Mouse (Mus musculus) megakaryocyte, embryonic 14.5 days (primary cell): Measurements from ENCODE around the gene Eif2b3. TPM values are rescaled to one million over a fixed set of nuclear protein-coding genes. Genes with fewer than 3 reads are reported as not detected.

Source experiments
- H3K27me3 ChIP-seq: replicated peaks from 2 replicates; pipeline ENCODE3; 2012; ENCODE audit warnings: inconsistent platforms
- H3K36me3 ChIP-seq: replicated peaks from 2 replicates; pipeline ENCODE3; 2012; ENCODE audit warnings: low read length, inconsistent platforms, mixed read lengths
- H3K4me1 ChIP-seq: 2 replicates; pipeline ENCODE4 v1.6.1; 2012; ENCODE audit warnings: inconsistent platforms
- H3K4me3 ChIP-seq: replicated peaks from 2 replicates; pipeline ENCODE3; 2012; ENCODE audit warnings: moderate library complexity, mild to moderate bottlenecking, inconsistent platforms
- H3K9me3 ChIP-seq: 2 replicates; pipeline ENCODE4 v1.6.1; 2012; ENCODE audit warnings: inconsistent platforms
- FLI1 ChIP-seq: IDR thresholded peaks from 2 replicates; pipeline ENCODE4 v1.6.1; 2012; ENCODE audit warnings: low read length, inconsistent platforms, mixed read lengths
- GATA1 ChIP-seq: IDR thresholded peaks from 3 replicates; pipeline ENCODE4 v1.6.1; 2012; ENCODE audit warnings: mixed read lengths, low read length, inconsistent platforms, borderline replicate concordance
- polyA plus RNA-seq: library from polyadenylated mRNA; stranded (reverse); fragments of >175 nt; gene quantifications from 2 replicates; pipeline ENCODE4 v1.2.3, GENCODE M21; 2012; ENCODE audit warnings: low replicate concordance; ENCODE audit not compliant: insufficient read depth

The Eif2b3 gene
- polyA plus RNA-seq, 1 experiment: 5.3 TPM

DNA sequence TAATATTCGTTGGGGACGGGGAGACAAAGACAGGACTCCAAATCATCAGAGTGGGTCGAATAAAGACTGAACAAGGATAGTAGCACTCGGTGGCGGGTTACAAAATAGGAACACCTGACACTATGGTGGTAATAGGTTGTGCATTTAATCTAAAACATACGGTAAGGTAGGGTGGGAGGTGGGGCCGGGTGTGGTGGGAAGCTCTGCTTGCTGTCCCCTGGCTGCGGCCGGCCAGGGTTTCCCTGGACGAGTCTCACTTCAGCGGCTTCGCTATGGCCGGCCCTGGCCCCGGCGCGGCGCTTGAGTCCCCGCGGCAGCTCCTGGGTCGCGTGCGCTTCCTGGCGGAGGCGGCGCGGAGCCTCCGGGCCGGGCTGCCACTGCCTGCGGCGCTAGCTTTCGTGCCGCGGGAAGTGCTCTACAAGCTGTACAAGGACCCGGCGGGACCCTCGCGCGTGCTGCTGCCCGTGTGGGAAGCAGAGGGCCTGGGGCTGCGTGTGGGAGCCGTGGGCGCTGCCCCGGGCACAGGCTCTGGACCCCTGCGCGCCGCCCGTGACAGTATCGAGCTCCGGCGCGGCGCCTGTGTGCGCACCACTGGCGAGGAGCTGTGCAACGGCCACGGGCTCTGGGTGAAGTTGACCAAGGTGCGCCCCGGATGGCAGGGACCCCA lies 23.9 kb upstream of the Eif2b3 start, which contains the start of gene Hectd3:
Gene Hectd3, plus strand, starts transcription at position 187 of the 667 bp plus-strand sequence.
- Histone ChIP-seq H3K27me3 (no peaks in the 10 kb centered on the region), H3K4me1 (peaks cover 47% of the 10 kb centered on the region), H3K36me3 (peaks cover 62% of the 10 kb centered on the region), H3K4me3 (peak within 1 kb of the TSS; percentile 97), H3K9me3 (no peaks in the 10 kb centered on the region)
- TF ChIP-seq GATA1: no peak

DNA sequence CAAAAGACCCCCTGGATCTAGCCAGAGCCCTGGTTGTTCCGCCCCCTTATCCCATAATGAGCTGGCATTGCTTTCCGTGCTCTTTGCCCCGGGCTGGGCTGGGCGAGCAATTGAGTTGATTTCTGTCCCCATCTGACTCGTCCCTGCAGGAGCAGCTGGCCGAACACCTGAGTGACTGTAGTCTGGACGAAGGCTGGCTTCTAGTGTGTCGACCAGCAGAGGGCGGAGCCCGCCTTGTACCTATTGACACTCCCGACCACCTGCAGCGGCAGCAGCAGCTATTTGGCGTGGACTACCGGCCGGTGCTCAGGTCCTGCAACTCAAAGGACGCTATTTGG lies 23.4 kb upstream of the Eif2b3 start:
- TF ChIP-seq FLI1 (no peak), GATA1 (no peak)
- H3K4me1 ChIP-seq: peaks cover 47% of the 10 kb centered on the region
- H3K4me3 ChIP-seq: peak overlapping the region; percentile 97
- no peaks in the 10 kb centered on the region for H3K27me3 ChIP-seq
- H3K36me3 ChIP-seq: peaks cover 62% of the 10 kb centered on the region
- no peaks in the 10 kb centered on the region for H3K9me3 ChIP-seq

DNA sequence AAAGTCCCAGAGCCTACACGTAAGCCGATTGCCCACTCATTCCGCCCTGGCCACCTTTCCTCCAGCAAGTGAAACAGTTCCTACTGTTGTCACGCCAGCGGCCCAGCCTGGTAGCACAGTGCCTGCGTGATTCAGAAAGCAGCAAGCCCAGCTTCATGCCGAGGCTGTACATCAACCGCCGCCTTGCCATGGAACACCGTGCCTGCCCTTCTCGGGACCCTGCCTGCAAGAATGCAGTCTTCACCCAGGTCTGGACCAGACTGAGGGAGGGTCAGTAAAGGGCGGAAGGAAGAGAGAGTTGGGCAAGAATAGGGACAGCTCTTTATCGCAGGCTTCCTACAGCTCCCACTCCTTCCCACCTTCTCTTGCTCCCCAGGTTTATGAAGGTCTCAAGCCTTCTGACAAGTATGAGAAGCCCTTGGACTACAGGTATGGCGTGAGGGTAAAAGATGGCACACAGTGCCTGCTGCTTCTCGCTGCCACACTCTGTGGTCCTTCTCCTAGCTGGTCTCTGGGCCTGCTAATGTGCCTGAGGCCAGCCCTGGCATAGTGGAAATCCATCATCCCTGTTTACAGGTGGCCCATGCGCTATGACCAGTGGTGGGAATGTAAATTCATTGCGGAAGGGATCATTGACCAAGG lies 19.6 kb upstream of the Eif2b3 start:
- peaks cover 77% of the 10 kb centered on the region for H3K36me3 ChIP-seq

DNA sequence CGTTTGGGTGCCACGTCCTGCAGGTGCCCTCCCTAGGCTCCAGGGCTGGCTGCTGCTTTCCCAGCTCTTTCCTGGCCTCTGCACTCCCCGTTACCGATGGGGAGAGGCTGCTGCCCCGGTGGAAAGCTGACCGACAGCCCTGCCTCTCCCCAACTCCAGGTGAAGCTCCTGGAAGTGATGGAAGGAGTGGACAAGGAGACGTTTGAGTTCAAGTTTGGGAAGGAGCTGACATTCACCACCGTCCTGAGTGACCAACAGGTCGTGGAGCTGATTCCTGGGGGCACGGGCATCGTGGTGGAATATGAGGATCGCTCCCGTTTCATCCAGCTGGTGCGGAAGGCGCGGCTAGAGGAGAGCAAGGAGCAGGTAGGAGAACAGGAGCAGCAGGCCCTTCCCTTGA lies 17.2 kb upstream of the Eif2b3 start:
- H3K4me3 ChIP-seq: no peak overlapping the region
- peaks cover 15% of the 10 kb centered on the region for H3K4me1 ChIP-seq
- H3K27me3 ChIP-seq: no peaks in the 10 kb centered on the region
- peaks cover 77% of the 10 kb centered on the region for H3K36me3 ChIP-seq
- TF ChIP-seq FLI1: no peak
- no peak for TF ChIP-seq GATA1
- H3K9me3 ChIP-seq: no peaks in the 10 kb centered on the region

More for the DNA sequence above, 19.6 kb upstream of the Eif2b3 start:
- TF ChIP-seq FLI1: no peak
- no peak for TF ChIP-seq GATA1
- no peaks in the 10 kb centered on the region for H3K9me3 ChIP-seq
- H3K4me1 ChIP-seq: peaks cover 33% of the 10 kb centered on the region
- no peak overlapping the region for H3K4me3 ChIP-seq
- H3K27me3 ChIP-seq: no peaks in the 10 kb centered on the region

DNA sequence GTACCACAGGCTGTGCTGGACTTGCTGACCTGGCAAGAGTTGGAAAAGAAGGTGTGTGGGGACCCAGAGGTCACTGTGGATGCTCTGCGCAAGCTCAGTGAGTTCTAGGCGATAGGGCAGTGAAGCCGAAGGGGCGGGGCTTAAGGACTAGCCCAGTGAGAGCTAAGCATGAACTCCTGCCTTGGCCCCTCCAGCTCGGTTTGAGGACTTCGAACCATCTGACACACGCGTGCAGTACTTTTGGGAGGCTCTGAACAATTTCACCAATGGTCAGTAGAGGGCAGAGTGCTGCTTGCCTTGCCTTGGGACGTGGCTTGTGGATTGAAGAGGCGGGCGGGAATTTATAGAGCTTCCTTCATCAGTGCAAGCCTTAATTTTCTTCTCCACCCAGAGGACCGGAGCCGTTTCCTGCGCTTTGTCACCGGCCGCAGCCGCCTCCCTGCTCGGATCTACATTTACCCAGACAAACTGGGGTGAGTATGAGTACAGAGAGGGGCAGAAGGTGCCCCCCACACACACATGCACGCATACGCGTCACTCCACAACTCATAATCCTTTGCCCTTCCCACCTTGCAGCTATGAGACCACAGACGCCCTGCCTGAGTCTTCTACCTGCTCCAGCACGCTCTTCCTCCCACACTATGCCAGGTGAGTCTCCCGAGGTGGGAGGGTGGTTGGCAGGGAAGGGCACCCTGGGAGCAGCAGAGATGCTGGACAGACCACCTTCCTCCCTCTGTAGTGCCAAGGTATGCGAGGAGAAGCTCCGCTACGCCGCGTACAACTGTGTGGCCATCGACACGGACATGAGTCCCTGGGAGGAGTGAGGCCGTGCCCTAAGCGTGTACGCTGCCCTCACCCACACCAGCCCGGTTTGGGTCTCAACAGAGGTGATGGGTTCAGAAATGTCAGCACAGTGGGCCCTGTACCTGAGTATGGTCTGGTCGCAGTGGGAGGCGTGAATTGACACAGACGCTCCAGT lies 16.4 kb upstream of the Eif2b3 start:
- peaks cover 12% of the 10 kb centered on the region; the same call in 1 of the 2 replicates for H3K4me1 ChIP-seq
- H3K4me3 ChIP-seq: peak overlapping the region; percentile 28
- TF ChIP-seq GATA1: no peak
- TF ChIP-seq FLI1: no peak
- H3K36me3 ChIP-seq: peaks cover 72% of the 10 kb centered on the region
- H3K27me3 ChIP-seq: peaks cover 6% of the 10 kb centered on the region
- H3K9me3 ChIP-seq: no peaks in the 10 kb centered on the region

DNA sequence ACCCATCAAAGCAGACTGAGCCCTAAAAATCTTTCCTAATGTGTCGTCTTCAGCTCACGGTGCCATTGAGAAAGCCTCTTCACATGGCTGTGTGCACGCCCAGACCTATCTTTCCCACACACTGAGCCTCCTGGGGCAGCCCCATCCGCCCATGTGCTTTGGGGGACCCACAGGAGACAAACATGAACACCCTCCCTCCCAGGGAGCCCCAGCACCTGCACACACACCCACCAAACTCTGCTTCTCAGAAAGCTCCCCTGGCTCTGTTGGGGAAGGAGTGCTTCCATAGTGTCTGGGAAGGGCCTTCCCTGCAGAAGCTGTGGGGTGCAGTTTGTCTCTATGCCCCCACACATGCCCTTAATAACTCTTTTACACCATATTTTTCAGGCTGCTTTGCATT lies 14.6 kb upstream of the Eif2b3 start:
- peaks cover 56% of the 10 kb centered on the region for H3K36me3 ChIP-seq
- H3K27me3 ChIP-seq: peaks cover 8% of the 10 kb centered on the region
- no peak overlapping the region for H3K4me3 ChIP-seq
- H3K4me1 ChIP-seq: peaks cover 18% of the 10 kb centered on the region
- no peak for TF ChIP-seq FLI1
- TF ChIP-seq GATA1: no peak
- H3K9me3 ChIP-seq: no peaks in the 10 kb centered on the region

DNA sequence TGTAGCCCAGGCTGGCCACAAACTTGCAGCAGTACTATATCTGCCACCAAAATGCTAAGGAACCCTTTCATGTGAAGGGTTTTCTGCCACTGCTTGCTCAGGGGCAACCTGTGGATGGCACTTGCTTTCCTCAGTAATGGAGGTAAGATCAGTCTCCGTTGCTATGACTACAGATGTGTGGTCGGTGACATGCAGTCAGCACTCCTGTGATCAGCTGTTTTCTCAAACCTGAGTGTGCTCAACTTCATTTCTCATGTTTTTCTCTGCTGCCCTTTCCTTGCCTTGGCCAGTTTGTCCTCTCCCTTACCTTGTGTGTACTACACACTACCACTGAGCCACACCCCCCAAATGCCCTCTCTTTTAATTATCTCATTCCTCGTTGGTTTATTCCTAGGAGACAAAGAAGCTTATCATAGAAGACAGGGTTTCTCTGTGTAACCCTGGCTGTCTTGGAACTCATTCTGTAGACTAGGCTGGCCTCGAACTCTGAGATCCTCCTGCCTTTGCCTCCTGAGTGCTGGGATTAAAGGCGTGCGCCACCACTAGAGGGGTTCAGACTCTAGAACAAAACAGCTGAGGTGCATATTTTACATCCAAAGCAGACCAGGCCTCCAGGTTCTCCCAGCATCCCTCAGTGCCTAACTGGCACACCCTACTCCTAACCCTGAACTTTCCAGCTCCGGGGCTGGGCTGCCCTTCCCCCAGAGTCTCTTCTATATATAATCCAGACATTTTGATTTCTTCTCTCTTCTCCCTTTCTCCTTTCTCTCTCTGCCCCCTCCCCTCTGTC lies 13.4 kb upstream of the Eif2b3 start:
- peaks cover 18% of the 10 kb centered on the region for H3K4me1 ChIP-seq
- peaks cover 8% of the 10 kb centered on the region for H3K27me3 ChIP-seq
- peaks cover 5% of the 10 kb centered on the region; the same call in 1 of the 2 replicates for H3K9me3 ChIP-seq
- H3K4me3 ChIP-seq: no peak overlapping the region
- H3K36me3 ChIP-seq: peaks cover 44% of the 10 kb centered on the region
- no peak for TF ChIP-seq GATA1
- TF ChIP-seq FLI1: no peak

DNA sequence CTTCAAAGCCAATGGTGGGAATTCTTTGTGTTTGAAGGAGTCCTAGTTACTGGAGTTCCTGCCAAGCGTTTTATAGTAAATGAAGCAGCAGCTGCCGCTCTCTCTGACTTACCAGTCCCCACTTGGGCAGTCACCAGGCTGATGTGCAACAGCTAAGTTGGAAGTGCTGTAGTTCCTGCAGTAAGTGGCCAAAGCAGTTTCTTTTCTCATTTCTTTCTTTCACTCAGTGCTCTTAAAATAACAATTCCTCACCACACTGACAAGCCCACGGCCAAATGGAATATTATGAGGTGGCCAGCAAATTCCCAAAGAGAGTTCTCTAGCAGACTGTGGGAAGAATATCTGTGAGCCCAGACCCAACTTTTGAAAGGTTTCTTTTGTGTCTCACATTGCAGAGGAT lies 12.1 kb upstream of the Eif2b3 start:
- peaks cover 8% of the 10 kb centered on the region for H3K27me3 ChIP-seq
- peaks cover 5% of the 10 kb centered on the region; the same call in 1 of the 2 replicates for H3K9me3 ChIP-seq
- H3K4me1 ChIP-seq: peaks cover 18% of the 10 kb centered on the region
- peaks cover 32% of the 10 kb centered on the region for H3K36me3 ChIP-seq
- no peak overlapping the region for H3K4me3 ChIP-seq
- no peak for TF ChIP-seq FLI1
- no peak for TF ChIP-seq GATA1

DNA sequence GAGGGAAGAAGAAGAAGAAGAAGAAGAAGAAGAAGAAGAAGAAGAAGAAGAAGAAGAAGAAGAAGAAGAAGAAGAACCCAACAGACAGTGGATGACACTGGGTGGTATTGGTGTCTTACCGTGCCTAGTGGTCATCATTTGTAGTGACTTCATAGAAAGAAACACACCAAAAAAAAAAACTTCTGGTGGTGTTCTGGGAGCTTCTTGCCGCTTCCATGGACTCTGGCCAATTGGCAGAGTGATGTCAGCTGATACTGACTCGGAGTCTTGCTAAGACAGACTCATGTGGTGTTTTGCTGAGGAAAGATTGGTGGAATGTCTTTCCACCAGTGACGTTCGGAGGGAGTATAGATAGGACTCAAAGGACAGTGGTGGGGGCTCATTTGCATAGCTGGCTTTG lies 9.0 kb upstream of the Eif2b3 start:
- peaks cover 3% of the 10 kb centered on the region for H3K36me3 ChIP-seq
- H3K4me1 ChIP-seq: peaks cover 20% of the 10 kb centered on the region
- H3K4me3 ChIP-seq: no peak overlapping the region
- TF ChIP-seq FLI1: no peak
- no peak for TF ChIP-seq GATA1
- H3K9me3 ChIP-seq: peaks cover 5% of the 10 kb centered on the region; the same call in 1 of the 2 replicates
- peaks cover 8% of the 10 kb centered on the region for H3K27me3 ChIP-seq
